Mouse (Mus musculus) megakaryocyte, embryonic 14.5 days (primary cell): Measurements from ENCODE around the gene Cd200r3.

Experiments used
- FLI1 ChIP-seq: IDR thresholded peaks from 2 replicates; pipeline ENCODE4 v1.6.1; 2012; ENCODE audit warnings: low read length, inconsistent platforms, mixed read lengths
- GATA1 ChIP-seq: IDR thresholded peaks from 3 replicates; pipeline ENCODE4 v1.6.1; 2012; ENCODE audit warnings: mixed read lengths, low read length, inconsistent platforms, borderline replicate concordance

GRCm38 (mm10) chr16:44965428-44965827 lies 21.9 kb downstream of the Cd200r3 start:
- TF ChIP-seq GATA1, result no peak
- no peak for TF ChIP-seq FLI1
